Mouse (Mus musculus) ovary, postnatal 10 days (tissue): ENCODE data around the gene Ubl3.

Source experiments
- DNase-seq: peaks from one replicate; pipeline ENCODE4 v3.0.0; 2022; ENCODE audit warnings: low spot score

The Ubl3 gene

GRCm38 (mm10) chr5:148552187-148553071, at the start of gene Ubl3:
Gene Ubl3 (minus strand): TSS chr5:148552789.
- peak; percentile 76 for DNase-seq

GRCm38 (mm10) chr5:148598376-148598775, 45.8 kb upstream of the Ubl3 start:
- no peak for DNase-seq

GRCm38 (mm10) chr5:148596086-148596753, 43.6 kb upstream of the Ubl3 start:
- DNase-seq: no peak

GRCm38 (mm10) chr5:148595459-148595751, 42.8 kb upstream of the Ubl3 start:
- no peak for DNase-seq

- no peak for DNase-seq
These were observed 42.3 kb upstream of the Ubl3 start for GRCm38 (mm10) chr5:148594693-148595458.

- no peak for DNase-seq
These were observed 41.0 kb upstream of the Ubl3 start for GRCm38 (mm10) chr5:148593607-148594006.

GRCm38 (mm10) chr5:148591448-148591862, 38.9 kb upstream of the Ubl3 start:
- DNase-seq: no peak

GRCm38 (mm10) chr5:148590603-148591447, 38.2 kb upstream of the Ubl3 start:
- no peak for DNase-seq

- no peak for DNase-seq
These were observed 36.4 kb upstream of the Ubl3 start for GRCm38 (mm10) chr5:148588987-148589386.

GRCm38 (mm10) chr5:148588142-148588650, 35.6 kb upstream of the Ubl3 start:
- DNase-seq: no peak

GRCm38 (mm10) chr5:148580388-148580985, 27.9 kb upstream of the Ubl3 start:
- DNase-seq: no peak

- DNase-seq: no peak
These were observed 26.6 kb upstream of the Ubl3 start for GRCm38 (mm10) chr5:148579156-148579555.

- DNase-seq: no peak
These were observed 25.8 kb upstream of the Ubl3 start for GRCm38 (mm10) chr5:148578353-148578752.

- no peak for DNase-seq
These were observed 24.7 kb upstream of the Ubl3 start for GRCm38 (mm10) chr5:148577278-148577677.

GRCm38 (mm10) chr5:148575163-148575562, 22.6 kb upstream of the Ubl3 start:
- DNase-seq: no peak

GRCm38 (mm10) chr5:148572676-148573075, 20.1 kb upstream of the Ubl3 start:
- DNase-seq: no peak

GRCm38 (mm10) chr5:148570571-148571304, 18.1 kb upstream of the Ubl3 start:
- DNase-seq: no peak

GRCm38 (mm10) chr5:148569444-148569843, 16.9 kb upstream of the Ubl3 start:
- DNase-seq: no peak

- DNase-seq: no peak
These were observed 13.0 kb upstream of the Ubl3 start for GRCm38 (mm10) chr5:148565636-148566035.

GRCm38 (mm10) chr5:148564073-148564472, 11.5 kb upstream of the Ubl3 start:
- DNase-seq: no peak
